In genomic region chr8:93599776-93600175, GRCm38 (mm10) we compare ENCODE assay signal across 11 mouse cellular contexts.
A peak's percentile ranks its signal among the peaks of the same experiment; 100 is the strongest.
DNase-seq lines count a peak whose midpoint lies in the region; ATAC-seq lines count a peak whose summit lies in the region.
"Had no signal": no experiment of that assay in that cellular context is flagged by ENCODE, and none has a peak within 500 bp of the region (broad histone marks: within the 10 kb centered on the region; RNA-seq: fewer than 3 reads in every experiment).

No protein-coding gene starts in this region.

- intact Hi-C loops in heart, postnatal 36 days (cut with DNase I) = loop anchor here (10.0 kb wide), 1 partner anchor 595 kb away; no protein-coding TSS in a partner anchor

- no peaks in the 10 kb centered on the region for H3K9me3 ChIP-seq in hindbrain, embryonic 10.5 days
- no peaks in the 10 kb centered on the region for H3K9me3 ChIP-seq in hindbrain, embryonic 13.5 days
- H3K9me3 ChIP-seq: limb, embryonic 12.5 days; neural tube, embryonic 15.5 days had no signal

- peak; percentile 15 for DNase-seq in hindbrain, embryonic 10.5 days (ENCODE audit: low spot score)
- DNase-seq in embryo, embryonic 11 days = peak; percentile 21
- DNase-seq in heart, postnatal 36 days = peak; percentile 49 to 61
- peak; percentile 18 for DNase-seq in lung, postnatal 14 days
- no peak for DNase-seq in urinary bladder, adult 18-20 months (ENCODE audit: low spot score in 2 of 2)
- DNase-seq in testis, postnatal 10 days (ENCODE audit: low spot score) = no peak

- H3K36me3 ChIP-seq in hindbrain, embryonic 10.5 days = no peaks in the 10 kb centered on the region
- no peaks in the 10 kb centered on the region for H3K36me3 ChIP-seq in hindbrain, embryonic 13.5 days
- H3K36me3 ChIP-seq: limb, embryonic 12.5 days; neural tube, embryonic 15.5 days had no signal

- H3K27me3 ChIP-seq in hindbrain, embryonic 10.5 days (ENCODE audit: insufficient read depth, poor library complexity, severe bottlenecking) = no peaks in the 10 kb centered on the region
- no peaks in the 10 kb centered on the region for H3K27me3 ChIP-seq in hindbrain, embryonic 13.5 days
- H3K27me3 ChIP-seq: neural tube, embryonic 15.5 days had no signal

- peaks cover 13% of the 10 kb centered on the region; the same call in 1 of the 2 replicates for H3K4me1 ChIP-seq in hindbrain, embryonic 10.5 days (replicated peaks)
- peaks cover 18% of the 10 kb centered on the region; the same call in 1 of the 2 replicates for H3K4me1 ChIP-seq in hindbrain, embryonic 13.5 days (replicated peaks)
- H3K4me1 ChIP-seq: limb, embryonic 12.5 days had no signal

- no peak overlapping the region for H3K4me3 ChIP-seq in hindbrain, embryonic 10.5 days
- H3K4me3 ChIP-seq in hindbrain, embryonic 13.5 days = no peak overlapping the region
- H3K4me3 ChIP-seq: limb, embryonic 12.5 days; neural tube, embryonic 15.5 days had no signal

- 63% methylated on average over 8 of the region's 8 CpGs for WGBS in hindbrain, embryonic 10.5 days
- 45% methylated on average over 8 of the region's 8 CpGs for WGBS in hindbrain, embryonic 13.5 days

- H3K9ac ChIP-seq in hindbrain, embryonic 13.5 days = no peak overlapping the region
- H3K9ac ChIP-seq: limb, embryonic 12.5 days; neural tube, embryonic 15.5 days had no signal

- no peak for ATAC-seq in hindbrain, embryonic 13.5 days (ENCODE audit: low FRiP score)
- no peak for ATAC-seq in frontal cortex, adult (ENCODE audit: low TSS enrichment)
- ATAC-seq: forebrain, embryonic 14.5 days had no signal

- H3K27ac ChIP-seq in hindbrain, embryonic 10.5 days = no peak overlapping the region
- H3K27ac ChIP-seq in hindbrain, embryonic 13.5 days = no peak overlapping the region; the same call in 1 of the 2 replicates
- H3K27ac ChIP-seq: limb, embryonic 12.5 days; neural tube, embryonic 15.5 days had no signal

- H3K4me2 ChIP-seq in hindbrain, embryonic 13.5 days = no peak overlapping the region
- H3K4me2 ChIP-seq: limb, embryonic 12.5 days had no signal

Comparison
In these comparisons a context has a peak if more than half of its experiments do, and no peak if none do; other contexts are left out.
1. DNase-seq: peak in hindbrain, embryonic 10.5 days (single experiment), embryo, embryonic 11 days (single experiment), heart, postnatal 36 days (2 of 2) and lung, postnatal 14 days (single experiment); none in urinary bladder, adult 18-20 months (0 of 2) and testis, postnatal 10 days (single experiment).